Mouse (Mus musculus) lung, adult 2 months (tissue): Measurements from ENCODE around the gene Htr7.

Source experiments
- CTCF ChIP-seq: fragments of 200-500 bp; IDR thresholded peaks from 2 replicates; pipeline ENCODE4 v1.5.1; 2011; ENCODE audit warnings: mild to moderate bottlenecking, low read length, control low read depth; ENCODE audit not compliant: insufficient read depth
- POLR2A ChIP-seq: fragments of 200-500 bp; IDR thresholded peaks from 2 replicates; pipeline ENCODE4 v1.6.1; 2011; ENCODE audit warnings: low read depth, mild to moderate bottlenecking, control low read depth, low read length, borderline replicate concordance; ENCODE audit errors: extremely low read depth

GRCm38 (mm10) chr19:35957656-35958055 lies 99.7 kb downstream of the Htr7 start:
- TF ChIP-seq CTCF (no peak), POLR2A (no peak)
